Mouse (Mus musculus) c-Kit-negative CD71-positive TER-119-positive erythroid progenitor cells, embryonic 14.5 days (primary cell): ENCODE results near the gene Rtp1.

ENCODE experiments used
- DNase-seq: peaks from one replicate; pipeline ENCODE4 v3.0.0-alpha.2; 2013; ENCODE audit warnings: low read depth, low spot score

Rtp1 gene

GRCm38 (mm10) chr16:23454376-23454775 lies 25.4 kb downstream of the Rtp1 start:
- no peak for DNase-seq

GRCm38 (mm10) chr16:23456534-23456933 lies 27.6 kb downstream of the Rtp1 start:
- DNase-seq = no peak

GRCm38 (mm10) chr16:23457338-23457737 lies 28.4 kb downstream of the Rtp1 start:
- no peak for DNase-seq

- DNase-seq = no peak
These were observed 30.1 kb downstream of the Rtp1 start for GRCm38 (mm10) chr16:23458906-23459588.

- no peak for DNase-seq
These were observed 34.9 kb downstream of the Rtp1 start for GRCm38 (mm10) chr16:23463671-23464347.

GRCm38 (mm10) chr16:23471551-23471950 lies 42.6 kb downstream of the Rtp1 start:
- no peak for DNase-seq

- DNase-seq = no peak
These were observed 43.1 kb downstream of the Rtp1 start for GRCm38 (mm10) chr16:23472046-23472445.

GRCm38 (mm10) chr16:23475651-23476050 lies 46.7 kb downstream of the Rtp1 start:
- DNase-seq = no peak

GRCm38 (mm10) chr16:23476598-23476997 lies 47.7 kb downstream of the Rtp1 start:
- DNase-seq = no peak

- no peak for DNase-seq
These were observed 51.1 kb downstream of the Rtp1 start for GRCm38 (mm10) chr16:23479872-23480603.

GRCm38 (mm10) chr16:23482218-23482617 lies 53.3 kb downstream of the Rtp1 start:
- no peak for DNase-seq

- DNase-seq = no peak
These were observed 53.9 kb downstream of the Rtp1 start for GRCm38 (mm10) chr16:23482846-23483245.

- no peak for DNase-seq
These were observed 54.4 kb downstream of the Rtp1 start for GRCm38 (mm10) chr16:23483292-23483691.
